In genomic region chr8:11419232-11419631, GRCm38 (mm10) we compare ENCODE assay signal across 7 mouse cellular contexts. TPM values are rescaled to one million over a fixed set of nuclear protein-coding genes. Genes with fewer than 3 reads are reported as not detected.
A peak's percentile ranks its signal among the peaks of the same experiment; 100 is the strongest.
DNase-seq lines count a peak whose midpoint lies in the region; TF ChIP-seq lines count a peak whose summit lies in the region.

No protein-coding gene starts in this region.

- intact Hi-C loops in left cerebral cortex, adult 2 months (cut with DNase I), result loop anchor here (2.0 kb wide), 1 partner anchor 36 kb away; no protein-coding TSS in a partner anchor

- H3K4me3 ChIP-seq in left cerebral cortex, adult 2 months, result no peak overlapping the region

- peak overlapping the region; percentile 55 for H3K27ac ChIP-seq in left cerebral cortex, adult 2 months

- TF ChIP-seq CTCF in left cerebral cortex, adult 2 months (IDR thresholded peaks at IDR 0.05), result no peak

- DNase-seq in testis, postnatal 14 days (ENCODE audit: low spot score), result peak; percentile 40
- DNase-seq in testis, postnatal 10 days (ENCODE audit: low spot score), result no peak
- DNase-seq in cerebellum, postnatal 10 days, result peak; percentile 88 to 93
- DNase-seq in heart, adult 9 months (ENCODE audit: low spot score in 2 of 2), result peak; percentile 35 to 67
- DNase-seq in left cerebral cortex, adult 2 months (ENCODE audit: extremely low spot score in 1 of 2, low spot score in 2 of 2), result peak; percentile 71 to 74
- DNase-seq in right cerebral cortex, postnatal 25 days, result peak; percentile 78
- no peak for DNase-seq in B cell, adult 2 months

RNA-seq across cellular contexts. Expression of gene Rab20, which starts 59.3 kb away (rescaled TPM):
- under 1 TPM in 1 of 2 experiments, not detected in 1; 0.25 TPM for total RNA-seq in left cerebral cortex, adult 2 months (2021)

Comparison
In these comparisons a context has a peak if more than half of its experiments do, and no peak if none do; other contexts are left out.
1. DNase-seq: peak in testis, postnatal 14 days (single experiment), cerebellum, postnatal 10 days (2 of 2), heart, adult 9 months (2 of 2), left cerebral cortex, adult 2 months (2 of 2) and right cerebral cortex, postnatal 25 days (single experiment); none in testis, postnatal 10 days (single experiment) and B cell, adult 2 months (0 of 2).